Mouse (Mus musculus) liver, adult 2 months (tissue): Measurements from ENCODE around the gene Lpcat1.

Source experiments
- CTCF ChIP-seq: fragments of 200-500 bp; IDR thresholded peaks from 2 replicates; pipeline ENCODE4 v1.5.1; 2011; ENCODE audit warnings: low read depth, low read length, control low read depth
- POLR2A ChIP-seq: fragments of 200-500 bp; IDR thresholded peaks from 2 replicates; pipeline ENCODE4 v1.6.1; 2011; ENCODE audit warnings: low read length, control low read depth; ENCODE audit not compliant: insufficient read depth; ENCODE audit errors: extremely low read depth

- TF ChIP-seq CTCF = no peak
- TF ChIP-seq POLR2A = no peak
Observed at GRCm38 (mm10) chr13:73457741-73458140, 9.3 kb upstream of the Lpcat1 start.
